Mouse (Mus musculus): ENCODE measurements around the gene Itpr2. TPM values are rescaled to one million over a fixed set of nuclear protein-coding genes. Genes with fewer than 3 reads are reported as not detected.

The Itpr2 gene
- polyA plus RNA-seq, 1 experiment: 0.14 TPM

GRCm38 (mm10) chr6:146424326-146424725 is 77.7 kb downstream of the Itpr2 start:
- no peak for TF ChIP-seq TAL1 (IDR thresholded peaks at IDR 0.05; ENCODE audit: low read length)
- no peak for TF ChIP-seq GATA1 (IDR thresholded peaks at IDR 0.05; ENCODE audit: low read length)
- Histone ChIP-seq H3K4me1 (ENCODE audit: control insufficient read depth) (no peaks in the 10 kb centered on the region), H3K36me3 (ENCODE audit: control insufficient read depth) (peaks cover 2% of the 10 kb centered on the region; the same call in 1 of the 2 replicates), H3K27me3 (ENCODE audit: control insufficient read depth) (no peaks in the 10 kb centered on the region), H3K4me3 (replicated peaks) (no peak overlapping the region), H3K9me3 (ENCODE audit: control insufficient read depth, low read length) (no peaks in the 10 kb centered on the region)

- TF ChIP-seq TAL1 (IDR thresholded peaks at IDR 0.05; ENCODE audit: low read length): no peak
- TF ChIP-seq GATA1 (IDR thresholded peaks at IDR 0.05; ENCODE audit: low read length): no peak
- H3K4me3 ChIP-seq (replicated peaks): no peak overlapping the region
- H3K27me3 ChIP-seq (ENCODE audit: control insufficient read depth): no peaks in the 10 kb centered on the region
- no peaks in the 10 kb centered on the region for H3K9me3 ChIP-seq (ENCODE audit: control insufficient read depth, low read length)
- H3K4me1 ChIP-seq (ENCODE audit: control insufficient read depth): no peaks in the 10 kb centered on the region
- H3K36me3 ChIP-seq (ENCODE audit: control insufficient read depth): peaks cover 2% of the 10 kb centered on the region; the same call in 1 of the 2 replicates
Observed at GRCm38 (mm10) chr6:146420718-146421117, 81.3 kb downstream of the Itpr2 start.

GRCm38 (mm10) chr6:146416461-146416860 is 85.6 kb downstream of the Itpr2 start:
- Histone ChIP-seq H3K27me3 (ENCODE audit: control insufficient read depth) (no peaks in the 10 kb centered on the region), H3K4me1 (ENCODE audit: control insufficient read depth) (no peaks in the 10 kb centered on the region), H3K36me3 (ENCODE audit: control insufficient read depth) (no peaks in the 10 kb centered on the region; the same call in 1 of the 2 replicates), H3K9me3 (ENCODE audit: control insufficient read depth, low read length) (no peaks in the 10 kb centered on the region), H3K4me3 (replicated peaks) (no peak overlapping the region)
- TF ChIP-seq TAL1 (IDR thresholded peaks at IDR 0.05; ENCODE audit: low read length) (no peak), GATA1 (IDR thresholded peaks at IDR 0.05; ENCODE audit: low read length) (no peak)

GRCm38 (mm10) chr6:146414094-146414493 is 87.9 kb downstream of the Itpr2 start:
- TF ChIP-seq GATA1 (IDR thresholded peaks at IDR 0.05; ENCODE audit: low read length) (no peak), TAL1 (IDR thresholded peaks at IDR 0.05; ENCODE audit: low read length) (no peak)
- Histone ChIP-seq H3K27me3 (ENCODE audit: control insufficient read depth) (no peaks in the 10 kb centered on the region), H3K4me1 (ENCODE audit: control insufficient read depth) (peaks cover 12% of the 10 kb centered on the region), H3K36me3 (ENCODE audit: control insufficient read depth) (no peaks in the 10 kb centered on the region; the same call in 1 of the 2 replicates), H3K9me3 (ENCODE audit: control insufficient read depth, low read length) (no peaks in the 10 kb centered on the region), H3K4me3 (replicated peaks) (no peak overlapping the region)

GRCm38 (mm10) chr6:146411446-146412070 is 90.5 kb downstream of the Itpr2 start:
- H3K9me3 ChIP-seq (ENCODE audit: control insufficient read depth, low read length): no peaks in the 10 kb centered on the region
- H3K4me1 ChIP-seq (ENCODE audit: control insufficient read depth): peaks cover 13% of the 10 kb centered on the region
- H3K36me3 ChIP-seq (ENCODE audit: control insufficient read depth): no peaks in the 10 kb centered on the region; the same call in 1 of the 2 replicates
- H3K27me3 ChIP-seq (ENCODE audit: control insufficient read depth): no peaks in the 10 kb centered on the region
- H3K4me3 ChIP-seq (replicated peaks): no peak overlapping the region
- TF ChIP-seq TAL1 (IDR thresholded peaks at IDR 0.05; ENCODE audit: low read length) (no peak), GATA1 (IDR thresholded peaks at IDR 0.05; ENCODE audit: low read length) (no peak)

GRCm38 (mm10) chr6:146410427-146410810 is 91.6 kb downstream of the Itpr2 start:
- no peaks in the 10 kb centered on the region for H3K9me3 ChIP-seq (ENCODE audit: control insufficient read depth, low read length)
- H3K36me3 ChIP-seq (ENCODE audit: control insufficient read depth): no peaks in the 10 kb centered on the region; the same call in 1 of the 2 replicates
- peaks cover 13% of the 10 kb centered on the region for H3K4me1 ChIP-seq (ENCODE audit: control insufficient read depth)
- no peak for TF ChIP-seq GATA1 (IDR thresholded peaks at IDR 0.05; ENCODE audit: low read length)
- no peak for TF ChIP-seq TAL1 (IDR thresholded peaks at IDR 0.05; ENCODE audit: low read length)
- no peak overlapping the region for H3K4me3 ChIP-seq (replicated peaks)
- H3K27me3 ChIP-seq (ENCODE audit: control insufficient read depth): no peaks in the 10 kb centered on the region

GRCm38 (mm10) chr6:146409692-146410426 is 92.2 kb downstream of the Itpr2 start:
- peak overlapping the region; percentile 21 for H3K4me3 ChIP-seq (replicated peaks)
- H3K27me3 ChIP-seq (ENCODE audit: control insufficient read depth): no peaks in the 10 kb centered on the region
- no peaks in the 10 kb centered on the region; the same call in 1 of the 2 replicates for H3K36me3 ChIP-seq (ENCODE audit: control insufficient read depth)
- no peaks in the 10 kb centered on the region for H3K9me3 ChIP-seq (ENCODE audit: control insufficient read depth, low read length)
- TF ChIP-seq GATA1 (IDR thresholded peaks at IDR 0.05; ENCODE audit: low read length) (no peak), TAL1 (IDR thresholded peaks at IDR 0.05; ENCODE audit: low read length) (no peak)
- peaks cover 13% of the 10 kb centered on the region for H3K4me1 ChIP-seq (ENCODE audit: control insufficient read depth)

GRCm38 (mm10) chr6:146405380-146405779 is 96.6 kb downstream of the Itpr2 start:
- H3K36me3 ChIP-seq (ENCODE audit: control insufficient read depth): no peaks in the 10 kb centered on the region
- peaks cover 11% of the 10 kb centered on the region for H3K4me1 ChIP-seq (ENCODE audit: control insufficient read depth)
- H3K4me3 ChIP-seq (replicated peaks): no peak overlapping the region
- no peak for TF ChIP-seq GATA1 (IDR thresholded peaks at IDR 0.05; ENCODE audit: low read length)
- TF ChIP-seq TAL1 (IDR thresholded peaks at IDR 0.05; ENCODE audit: low read length): no peak
- no peaks in the 10 kb centered on the region for H3K27me3 ChIP-seq (ENCODE audit: control insufficient read depth)
- H3K9me3 ChIP-seq (ENCODE audit: control insufficient read depth, low read length): no peaks in the 10 kb centered on the region

GRCm38 (mm10) chr6:146404876-146405275 is 97.1 kb downstream of the Itpr2 start:
- Histone ChIP-seq H3K4me1 (ENCODE audit: control insufficient read depth) (peaks cover 8% of the 10 kb centered on the region), H3K4me3 (replicated peaks) (no peak overlapping the region), H3K9me3 (ENCODE audit: control insufficient read depth, low read length) (no peaks in the 10 kb centered on the region), H3K36me3 (ENCODE audit: control insufficient read depth) (no peaks in the 10 kb centered on the region), H3K27me3 (ENCODE audit: control insufficient read depth) (no peaks in the 10 kb centered on the region)
- TF ChIP-seq GATA1 (IDR thresholded peaks at IDR 0.05; ENCODE audit: low read length): no peak
